Mouse (Mus musculus): ENCODE results near the gene Tspan13. TPM values are rescaled to one million over a fixed set of nuclear protein-coding genes. Genes with fewer than 3 reads are reported as not detected.

Tspan13 gene
- polyA plus RNA-seq, 1 experiment from 2014 or later, result 108 TPM

GRCm38 (mm10) chr12:36041703-36042347 is 475 bp downstream of the Tspan13 start:
- Histone ChIP-seq H3K27me3 (ENCODE audit: insufficient read depth, low read length) (no peaks in the 10 kb centered on the region), H3K4me1 (ENCODE audit: insufficient read depth) (no peaks in the 10 kb centered on the region), H3K36me3 (ENCODE audit: insufficient read depth) (no peaks in the 10 kb centered on the region), H3K27ac (ENCODE audit: low read depth) (peak overlapping the region; percentile 67; the same call in 1 of the 2 replicates), H3K9me3 (ENCODE audit: low read depth, low read length) (no peaks in the 10 kb centered on the region), H3K4me2 (peak overlapping the region; percentile 96), H3K9ac (peak overlapping the region; percentile 82), H3K4me3 (ENCODE audit: low read depth, low read length) (peak overlapping the region; percentile 81)
- WGBS, result under 1% methylated on average over 48 of the region's 50 CpGs
- peak; percentile 42 for ATAC-seq (ENCODE audit: insufficient read depth)
- no peak for TF ChIP-seq CTCF (IDR thresholded peaks at IDR 0.05; ENCODE audit: low read depth)
- peak; percentile 68 for DNase-seq

- Histone ChIP-seq H3K36me3 (ENCODE audit: insufficient read depth) (no peaks in the 10 kb centered on the region), H3K27ac (ENCODE audit: low read depth) (no peak overlapping the region), H3K9me3 (ENCODE audit: low read depth, low read length) (no peaks in the 10 kb centered on the region), H3K4me2 (peak overlapping the region; percentile 96), H3K4me3 (ENCODE audit: low read depth, low read length) (peak overlapping the region; percentile 81), H3K27me3 (ENCODE audit: insufficient read depth, low read length) (no peaks in the 10 kb centered on the region), H3K9ac (peak overlapping the region; percentile 82; the same call in 1 of the 2 replicates), H3K4me1 (ENCODE audit: insufficient read depth) (no peaks in the 10 kb centered on the region)
- TF ChIP-seq CTCF (IDR thresholded peaks at IDR 0.05; ENCODE audit: low read depth), result no peak
- ATAC-seq (ENCODE audit: insufficient read depth), result no peak
- no peak for DNase-seq
- WGBS, result 15% methylated on average over 4 of the region's 4 CpGs
Measured at GRCm38 (mm10) chr12:36041281-36041589, 1.1 kb downstream of the Tspan13 start.

GRCm38 (mm10) chr12:36040571-36041280 is 1.6 kb downstream of the Tspan13 start:
- Histone ChIP-seq H3K9me3 (ENCODE audit: low read depth, low read length) (no peaks in the 10 kb centered on the region), H3K36me3 (ENCODE audit: insufficient read depth) (no peaks in the 10 kb centered on the region), H3K27ac (ENCODE audit: low read depth) (no peak overlapping the region), H3K4me2 (peak overlapping the region; percentile 96), H3K27me3 (ENCODE audit: insufficient read depth, low read length) (no peaks in the 10 kb centered on the region), H3K4me1 (ENCODE audit: insufficient read depth) (no peaks in the 10 kb centered on the region), H3K9ac (no peak overlapping the region), H3K4me3 (ENCODE audit: low read depth, low read length) (peak overlapping the region; percentile 81)
- 44% methylated on average over 10 of the region's 10 CpGs for WGBS
- TF ChIP-seq CTCF (IDR thresholded peaks at IDR 0.05; ENCODE audit: low read depth), result no peak
- DNase-seq (no peak), ATAC-seq (ENCODE audit: insufficient read depth) (no peak)

DNA sequence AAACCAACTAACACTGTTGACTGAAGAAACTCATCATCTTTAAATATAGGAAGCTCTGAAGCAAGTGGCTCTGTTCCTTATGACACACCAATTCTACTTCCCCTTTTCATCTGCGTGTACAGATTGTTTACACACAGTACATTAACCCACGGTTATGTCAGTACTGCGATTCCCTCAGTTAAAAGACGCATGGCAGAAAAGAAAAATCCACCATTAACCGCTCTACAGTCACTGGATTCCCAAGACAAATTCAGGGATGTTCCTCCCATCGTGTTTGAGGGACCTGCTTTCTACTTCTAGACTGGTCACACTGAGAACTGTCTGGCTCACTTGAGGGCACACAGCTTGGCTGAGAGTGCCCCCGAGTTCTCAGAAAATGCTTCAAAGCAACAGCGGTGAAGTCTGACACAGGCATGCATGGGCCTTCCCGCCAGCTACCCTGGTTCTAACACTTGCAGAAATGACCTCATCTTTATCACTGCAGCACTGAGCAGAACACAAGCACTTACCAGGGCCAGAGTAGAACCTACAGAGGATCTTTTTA is 2.7 kb downstream of the Tspan13 start:
- H3K27me3 ChIP-seq (ENCODE audit: insufficient read depth, low read length), result no peaks in the 10 kb centered on the region
- H3K27ac ChIP-seq (ENCODE audit: low read depth), result no peak overlapping the region
- peak overlapping the region; percentile 39 for H3K4me2 ChIP-seq
- WGBS, result 44% methylated on average over 9 of the region's 9 CpGs
- H3K4me1 ChIP-seq (ENCODE audit: insufficient read depth), result no peaks in the 10 kb centered on the region
- no peaks in the 10 kb centered on the region for H3K36me3 ChIP-seq (ENCODE audit: insufficient read depth)
- ATAC-seq (ENCODE audit: insufficient read depth), result no peak
- no peak overlapping the region for H3K9ac ChIP-seq
- DNase-seq, result peak; percentile 15
- H3K9me3 ChIP-seq (ENCODE audit: low read depth, low read length), result no peaks in the 10 kb centered on the region
- no peak overlapping the region for H3K4me3 ChIP-seq (ENCODE audit: low read depth, low read length)
- TF ChIP-seq CTCF (IDR thresholded peaks at IDR 0.05; ENCODE audit: low read depth), result no peak

DNA sequence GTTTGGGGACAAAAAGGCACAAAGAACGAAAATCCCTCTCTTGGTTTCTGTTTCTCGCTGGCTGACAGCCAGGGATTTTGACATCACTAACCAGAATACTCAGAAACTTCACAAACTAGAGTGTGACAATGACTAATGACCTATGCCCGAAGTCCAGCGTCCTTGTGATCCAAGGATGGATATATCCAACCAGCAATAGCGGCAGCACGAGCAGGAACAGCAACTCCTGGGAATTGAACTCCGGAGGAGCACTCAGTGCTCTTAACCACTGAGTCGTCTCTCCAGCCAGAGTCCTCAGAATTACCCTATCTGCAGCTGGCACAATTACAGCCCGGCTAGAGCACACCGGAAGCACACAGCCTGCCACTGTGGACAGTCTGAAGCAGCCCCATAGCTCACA is 5.5 kb downstream of the Tspan13 start:
- H3K9ac ChIP-seq, result no peak overlapping the region
- H3K27ac ChIP-seq (ENCODE audit: low read depth), result no peak overlapping the region
- no peak for ATAC-seq (ENCODE audit: insufficient read depth)
- H3K4me3 ChIP-seq (ENCODE audit: low read depth, low read length), result no peak overlapping the region
- H3K4me1 ChIP-seq (ENCODE audit: insufficient read depth), result no peaks in the 10 kb centered on the region
- no peak overlapping the region for H3K4me2 ChIP-seq
- 60% methylated on average over 10 of the region's 10 CpGs for WGBS
- H3K36me3 ChIP-seq (ENCODE audit: insufficient read depth), result no peaks in the 10 kb centered on the region
- no peak for TF ChIP-seq CTCF (IDR thresholded peaks at IDR 0.05; ENCODE audit: low read depth)
- H3K27me3 ChIP-seq (ENCODE audit: insufficient read depth, low read length), result no peaks in the 10 kb centered on the region
- DNase-seq, result peak; percentile 33
- H3K9me3 ChIP-seq (ENCODE audit: low read depth, low read length), result no peaks in the 10 kb centered on the region

DNA sequence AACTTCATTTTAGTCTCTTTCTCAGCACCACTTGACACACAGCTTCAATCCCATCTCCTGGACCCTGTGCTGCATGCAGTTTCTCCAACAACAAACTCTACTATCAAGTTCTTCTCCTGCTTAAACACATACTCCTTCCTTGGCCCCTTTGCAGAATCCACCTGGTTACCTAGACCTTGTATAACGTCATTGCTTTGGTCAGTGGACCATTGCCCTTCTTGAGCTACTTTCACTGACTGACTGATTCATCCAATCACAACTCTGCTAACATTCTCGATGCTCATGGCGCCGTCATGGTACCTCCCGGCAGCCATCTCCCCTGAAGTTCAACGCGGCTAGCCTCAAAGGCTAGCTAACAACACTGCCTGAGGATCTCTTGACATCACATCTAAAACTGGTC is 6.2 kb downstream of the Tspan13 start:
- H3K36me3 ChIP-seq (ENCODE audit: insufficient read depth), result no peaks in the 10 kb centered on the region
- H3K9ac ChIP-seq, result no peak overlapping the region
- WGBS, result 96% methylated on average over 7 of the region's 7 CpGs
- H3K4me2 ChIP-seq, result no peak overlapping the region
- no peak for TF ChIP-seq CTCF (IDR thresholded peaks at IDR 0.05; ENCODE audit: low read depth)
- no peaks in the 10 kb centered on the region for H3K9me3 ChIP-seq (ENCODE audit: low read depth, low read length)
- no peaks in the 10 kb centered on the region for H3K27me3 ChIP-seq (ENCODE audit: insufficient read depth, low read length)
- no peak overlapping the region for H3K4me3 ChIP-seq (ENCODE audit: low read depth, low read length)
- H3K4me1 ChIP-seq (ENCODE audit: insufficient read depth), result no peaks in the 10 kb centered on the region
- H3K27ac ChIP-seq (ENCODE audit: low read depth), result no peak overlapping the region
- ATAC-seq (ENCODE audit: insufficient read depth), result no peak
- DNase-seq, result no peak

- no peak for TF ChIP-seq CTCF (IDR thresholded peaks at IDR 0.05; ENCODE audit: low read depth)
- Histone ChIP-seq H3K4me2 (no peak overlapping the region), H3K9ac (no peak overlapping the region), H3K4me3 (ENCODE audit: low read depth, low read length) (no peak overlapping the region), H3K36me3 (ENCODE audit: insufficient read depth) (no peaks in the 10 kb centered on the region), H3K4me1 (ENCODE audit: insufficient read depth) (no peaks in the 10 kb centered on the region), H3K9me3 (ENCODE audit: low read depth, low read length) (no peaks in the 10 kb centered on the region), H3K27me3 (ENCODE audit: insufficient read depth, low read length) (no peaks in the 10 kb centered on the region), H3K27ac (ENCODE audit: low read depth) (no peak overlapping the region)
- ATAC-seq (ENCODE audit: insufficient read depth), result no peak
- DNase-seq, result no peak
- WGBS, result 94% methylated on average over 6 of the region's 6 CpGs
Measured at GRCm38 (mm10) chr12:36035501-36035900, 6.8 kb downstream of the Tspan13 start.

Measured in lung, embryonic 14.5 days (tissue).